Mouse (Mus musculus): ENCODE data around the gene Dlst. TPM values are rescaled to one million over a fixed set of nuclear protein-coding genes. Genes with fewer than 3 reads are reported as not detected.

The Dlst gene
- total RNA-seq (2023): 357 and 450 TPM in 2 replicates

GRCm38 (mm10) chr12:85110698-85111592 is at the start of gene Dlst, which contains the start of gene Prox2:
TSS of gene Dlst (plus strand) at chr12:85110833.
TSS of gene Prox2 (minus strand) at chr12:85110759.

GRCm38 (mm10) chr12:85151002-85151774 is 40.6 kb downstream of the Dlst start, which contains the start of gene Rps6kl1:
TSS of gene Rps6kl1 (minus strand) at chr12:85151264.

GRCm38 (mm10) chr12:85177740-85178239 is 67.2 kb downstream of the Dlst start, which contains the start of gene Pgf:
TSS of gene Pgf (minus strand) at chr12:85177790.

Other genes starting within 250 kb of the Dlst start
- gene Ltbp2, start 234.3 kb upstream of the Dlst start, total RNA-seq (2023): 0.60 TPM in 1 of 2 replicates, not detected in the other
- 43.6 and 46.4 TPM in 2 replicates for gene Fcf1, start 139.9 kb upstream of the Dlst start, total RNA-seq (2023)
- 30.3 and 38.4 TPM in 2 replicates for gene Arel1, start 139.9 kb upstream of the Dlst start, total RNA-seq (2023)
- 23.5 and 29.3 TPM in 2 replicates for gene Ylpm1, start 114.5 kb upstream of the Dlst start, total RNA-seq (2023)
- 3.4 and 3.8 TPM in 2 replicates for gene Prox2, start 74 bp upstream of the Dlst start, total RNA-seq (2023)
- not detected in 2 replicates for gene Rps6kl1, start 40.4 kb downstream of the Dlst start, total RNA-seq (2023)
- gene Pgf, start 67.0 kb downstream of the Dlst start, total RNA-seq (2023): 0.66 TPM in 1 of 2 replicates, not detected in the other
- gene Eif2b2, start 108.6 kb downstream of the Dlst start, total RNA-seq (2023): 85.0 and 86.4 TPM in 2 replicates
- gene Mlh3, start 159.8 kb downstream of the Dlst start, total RNA-seq (2023): 2.6 and 3.0 TPM in 2 replicates
- gene Acyp1, start 177.6 kb downstream of the Dlst start, total RNA-seq (2023): 10.3 and 13.6 TPM in 2 replicates
- not detected in 2 replicates for gene Zc2hc1c, start 177.8 kb downstream of the Dlst start, total RNA-seq (2023)
- 49.7 and 62.4 TPM in 2 replicates for gene Nek9, start 228.5 kb downstream of the Dlst start, total RNA-seq (2023)